Mouse (Mus musculus) forelimb bud, embryonic 11.5 days (tissue): ENCODE data around the gene A930004D18Rik.
"Not testable (repeated sequence)": the region's sequence is repeated elsewhere in the genome, so short reads cannot be mapped to it uniquely, and the experiment has no call there.

Experiments
- DNase-seq: peaks from one replicate; pipeline ENCODE4 v3.0.0-alpha.2; 2012; ENCODE audit warnings: low read depth, low spot score

Gene A930004D18Rik

GRCm38 (mm10) chr2:18011226-18011625, 26.3 kb downstream of the A930004D18Rik start:
- DNase-seq, result no peak

GRCm38 (mm10) chr2:18005137-18005536, 32.4 kb downstream of the A930004D18Rik start:
- peak; percentile 52 for DNase-seq

GRCm38 (mm10) chr2:18004286-18004685, 33.3 kb downstream of the A930004D18Rik start:
- DNase-seq, result peak; percentile 37

GRCm38 (mm10) chr2:18002306-18002705, 35.2 kb downstream of the A930004D18Rik start:
- no peak for DNase-seq

- DNase-seq, result no peak
These were observed 40.7 kb downstream of the A930004D18Rik start, which contains the start of gene H2al2a for GRCm38 (mm10) chr2:17996858-17997257. H2al2a (minus strand) TSS chr2:17996958.

- no peak for DNase-seq
These were observed 48.0 kb downstream of the A930004D18Rik start for GRCm38 (mm10) chr2:17989562-17989961.

GRCm38 (mm10) chr2:17989115-17989514, 48.4 kb downstream of the A930004D18Rik start:
- no peak for DNase-seq

GRCm38 (mm10) chr2:17986694-17987093, 50.8 kb downstream of the A930004D18Rik start:
- DNase-seq, result no peak

GRCm38 (mm10) chr2:17984774-17985173, 52.8 kb downstream of the A930004D18Rik start:
- DNase-seq, result no peak

GRCm38 (mm10) chr2:17982747-17983146, 54.8 kb downstream of the A930004D18Rik start:
- no peak for DNase-seq

- no peak for DNase-seq
These were observed 58.8 kb downstream of the A930004D18Rik start for GRCm38 (mm10) chr2:17978706-17979105.

GRCm38 (mm10) chr2:17978251-17978650, 59.3 kb downstream of the A930004D18Rik start:
- DNase-seq, result not testable (repeated sequence)

- DNase-seq, result not testable (repeated sequence)
These were observed 59.9 kb downstream of the A930004D18Rik start for GRCm38 (mm10) chr2:17977645-17978044.

- no peak for DNase-seq
These were observed 61.8 kb downstream of the A930004D18Rik start for GRCm38 (mm10) chr2:17975601-17976327.
